Mouse (Mus musculus) cerebellum, adult (tissue): ENCODE measurements at regions not wholly inside any gene's neighbourhood (a gene's known extent, or its start where the extent isn't known, plus 50 kb on each side); places are given as distances from the start of the nearest gene placed in this dataset.
A peak's percentile ranks its signal among the peaks of the same experiment; 100 is the strongest.

ENCODE experiments used
- ATAC-seq: cut with Nextera tagmentation; 2 replicates; pipeline ENCODE4 v1.9.2; 2017; ENCODE audit warnings: mild to moderate bottlenecking, moderate library complexity, mixed read lengths; ENCODE audit not compliant: insufficient number of reproducible peaks, low FRiP score, low TSS enrichment

GRCm38 (mm10) chr9:43929312-43930036, 113.7 kb upstream of the Thy1 start:
- ATAC-seq: no peak

GRCm38 (mm10) chr9:43930037-43930404, 113.2 kb upstream of the Thy1 start:
- no peak for ATAC-seq

GRCm38 (mm10) chr9:43930476-43930875, 112.7 kb upstream of the Thy1 start:
- no peak for ATAC-seq

- ATAC-seq: no peak
Observed at GRCm38 (mm10) chr9:43934012-43934690, 109.0 kb upstream of the Thy1 start.

DNA sequence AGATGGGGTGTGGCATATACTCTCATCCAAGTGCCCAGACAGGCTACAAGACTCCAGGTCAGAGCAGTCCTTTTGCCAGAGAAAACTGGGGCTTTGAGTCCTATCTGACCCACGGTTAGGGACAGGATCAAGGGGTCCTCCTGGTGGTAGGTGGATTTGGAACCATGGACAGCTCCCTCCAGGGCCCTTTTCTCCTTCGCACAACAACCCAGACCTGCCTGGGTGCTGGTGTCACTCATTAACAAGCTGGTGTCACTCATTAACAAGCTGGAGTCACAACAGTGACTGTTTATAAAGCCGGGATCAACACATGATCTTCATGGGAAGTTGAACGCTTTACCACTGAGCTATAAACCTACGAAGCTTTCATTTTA, 108.5 kb upstream of the Thy1 start:
- ATAC-seq: no peak

GRCm38 (mm10) chr9:43939336-43939735, 103.8 kb upstream of the Thy1 start:
- no peak for ATAC-seq

DNA sequence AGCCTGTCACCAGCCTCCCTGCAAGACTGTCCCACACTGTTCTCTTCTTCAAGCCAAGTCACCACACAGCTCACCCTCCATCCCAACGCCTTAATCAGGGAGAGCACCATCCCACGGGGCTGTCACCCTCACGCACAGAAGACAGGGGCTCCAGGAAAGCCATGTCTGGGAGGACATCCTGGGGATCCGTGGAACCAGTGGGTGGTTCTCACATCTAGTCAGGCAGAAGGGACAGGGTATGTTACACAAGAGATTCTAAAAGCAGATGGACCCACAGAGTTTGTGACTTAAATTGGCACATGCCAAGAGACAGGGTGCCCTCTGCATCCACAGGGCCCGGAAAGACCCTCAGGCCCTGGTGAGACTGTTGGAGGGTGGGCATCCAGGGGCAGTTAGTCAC, 101.0 kb upstream of the Thy1 start:
- ATAC-seq: no peak

DNA sequence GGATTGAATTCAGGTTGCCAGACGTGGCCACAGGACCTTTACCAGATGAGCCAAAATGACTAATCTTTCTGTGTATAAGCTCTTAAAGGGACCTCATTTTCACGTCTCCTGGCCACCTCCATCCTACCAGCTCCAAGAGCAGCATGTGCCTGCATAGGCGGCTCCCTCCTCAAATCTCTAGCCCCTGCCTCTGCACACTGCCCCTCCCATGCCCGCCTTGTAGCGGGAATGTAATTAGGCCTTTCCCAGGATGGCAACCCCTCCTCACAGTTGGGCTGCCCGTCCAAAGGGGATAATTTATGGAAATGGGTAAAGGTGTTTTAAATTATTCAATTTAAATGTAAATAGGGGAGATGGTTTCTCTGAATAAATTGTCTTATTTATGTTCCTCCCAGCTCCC, 99.7 kb upstream of the Thy1 start:
- ATAC-seq: no peak

GRCm38 (mm10) chr9:43944816-43945741, 98.1 kb upstream of the Thy1 start:
- no peak for ATAC-seq

DNA sequence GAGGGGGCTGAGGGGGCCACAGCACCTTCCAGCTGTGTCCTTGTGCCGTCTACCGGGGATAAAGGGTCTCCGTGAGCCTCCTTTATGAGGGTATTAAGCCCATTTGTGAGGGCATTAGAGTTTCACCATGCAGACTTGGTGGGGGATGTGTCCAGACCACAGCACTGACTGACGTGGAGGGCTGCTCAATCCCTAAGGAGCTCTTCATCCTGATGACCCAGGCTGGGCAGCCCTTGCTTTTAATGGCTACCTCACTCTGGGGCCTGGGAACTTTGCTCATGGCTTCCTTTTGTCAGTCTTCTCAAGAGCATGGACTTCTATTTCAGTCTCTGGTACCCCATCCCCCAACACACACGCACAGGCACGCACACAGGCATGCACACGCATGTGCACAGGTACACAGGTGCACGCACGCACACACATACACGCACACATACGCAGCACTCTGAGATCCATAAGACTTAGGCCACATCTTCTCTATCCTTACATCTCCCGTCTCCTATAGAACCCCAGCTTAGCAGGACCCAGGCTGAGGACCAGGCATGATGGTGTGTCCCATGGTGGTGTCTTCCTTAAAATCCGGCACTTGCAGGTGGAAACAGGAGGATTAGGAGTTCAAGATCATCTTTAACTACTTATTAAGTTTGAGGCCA, 97.1 kb upstream of the Thy1 start:
- ATAC-seq: no peak

DNA sequence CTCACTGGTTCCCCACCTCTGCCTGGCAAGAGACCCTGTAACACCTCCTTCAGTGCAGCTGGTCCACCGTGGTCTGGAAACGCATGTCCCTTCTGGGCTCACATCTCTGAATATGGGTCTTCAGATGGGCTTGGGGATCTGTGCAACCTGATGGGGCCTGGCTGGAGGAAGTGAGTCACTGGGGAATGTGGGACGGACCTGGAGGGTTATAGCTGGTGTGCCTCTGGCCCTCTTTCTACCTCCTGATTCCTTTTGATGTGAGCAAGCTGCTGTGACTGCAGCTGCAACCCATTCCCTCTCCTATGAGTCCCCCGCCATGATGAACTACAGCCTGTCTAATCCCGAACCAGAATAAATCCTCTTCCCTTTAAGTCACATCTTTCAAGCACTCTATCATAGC, 96.1 kb upstream of the Thy1 start:
- no peak for ATAC-seq

DNA sequence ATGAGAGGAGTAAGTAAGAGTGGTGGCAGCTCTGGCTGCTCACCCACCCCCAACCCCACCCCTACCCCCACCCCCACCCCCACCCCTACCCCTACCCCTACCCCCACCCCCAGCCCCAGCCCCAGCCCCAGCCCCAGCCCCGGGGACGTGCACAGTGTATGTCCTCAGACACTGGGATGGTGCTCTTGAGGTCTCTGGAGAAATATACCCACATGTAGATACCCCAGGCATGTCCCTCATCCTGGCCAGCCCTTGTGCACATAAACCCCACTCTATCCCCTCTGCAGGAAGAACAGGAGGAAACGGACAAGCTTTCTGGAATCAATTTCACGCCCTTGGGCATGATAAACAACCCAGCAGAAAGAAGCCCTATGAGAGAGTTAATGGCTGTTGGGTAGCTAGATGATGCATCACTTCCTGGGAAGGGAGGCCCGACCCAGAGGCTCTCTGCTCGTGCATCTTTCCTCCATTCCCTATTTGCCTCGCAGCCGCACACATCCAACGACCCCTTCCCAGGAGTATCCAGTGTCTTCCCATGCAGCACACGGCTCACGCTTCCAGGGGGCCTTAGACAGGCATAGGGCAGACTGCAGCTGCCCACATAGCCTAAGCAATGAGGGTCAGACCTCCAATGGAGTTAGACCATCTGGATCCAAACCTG, 95.6 kb upstream of the Thy1 start:
- ATAC-seq: no peak

DNA sequence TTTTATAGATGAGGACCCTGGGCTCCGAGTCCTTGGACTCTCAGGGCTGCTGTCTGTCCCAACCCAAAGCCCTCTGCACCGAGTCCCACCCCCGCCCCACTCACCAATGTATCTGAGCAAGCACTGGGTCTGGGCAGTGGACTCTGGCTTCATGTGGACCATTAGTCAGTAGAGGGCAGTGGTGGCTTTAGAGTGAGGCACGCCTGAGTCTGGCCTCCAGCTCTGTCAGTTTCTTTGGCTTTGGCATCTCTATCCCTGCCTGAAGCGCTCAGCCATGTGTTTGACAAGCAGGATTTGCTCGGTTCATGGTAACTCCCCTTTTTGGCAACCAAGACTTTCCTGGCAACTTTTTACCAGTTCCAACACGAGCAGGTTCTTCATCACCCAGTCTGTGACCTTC, 90.1 kb upstream of the Thy1 start:
- no peak; the same call in 1 of the 2 replicates for ATAC-seq

DNA sequence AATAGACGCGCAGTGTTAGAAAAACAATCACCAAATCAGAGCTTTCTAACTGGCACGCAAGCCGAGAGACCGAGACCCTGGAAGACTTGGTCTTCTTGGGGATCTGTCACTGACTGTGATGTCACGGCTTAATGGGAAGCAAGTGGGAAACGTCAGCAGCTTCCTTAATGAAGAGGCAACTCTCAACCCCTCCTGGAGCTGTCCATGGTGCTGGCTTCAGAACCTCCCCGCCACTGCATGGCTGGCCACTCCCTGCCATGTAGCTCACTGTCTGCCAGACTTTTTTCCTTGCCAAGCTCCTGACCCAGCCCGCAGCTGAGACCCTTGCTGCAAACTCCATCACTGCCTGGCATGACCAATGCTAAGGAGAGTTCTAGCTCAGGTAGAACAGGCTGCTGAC, 83.6 kb upstream of the Thy1 start:
- no peak for ATAC-seq

- no peak for ATAC-seq
Observed at GRCm38 (mm10) chr9:43961431-43961830, 81.8 kb upstream of the Thy1 start.

GRCm38 (mm10) chr9:43965171-43965570, 78.0 kb upstream of the Thy1 start:
- no peak for ATAC-seq

- ATAC-seq: no peak
Observed at GRCm38 (mm10) chr9:43965811-43966210, 77.4 kb upstream of the Thy1 start.

DNA sequence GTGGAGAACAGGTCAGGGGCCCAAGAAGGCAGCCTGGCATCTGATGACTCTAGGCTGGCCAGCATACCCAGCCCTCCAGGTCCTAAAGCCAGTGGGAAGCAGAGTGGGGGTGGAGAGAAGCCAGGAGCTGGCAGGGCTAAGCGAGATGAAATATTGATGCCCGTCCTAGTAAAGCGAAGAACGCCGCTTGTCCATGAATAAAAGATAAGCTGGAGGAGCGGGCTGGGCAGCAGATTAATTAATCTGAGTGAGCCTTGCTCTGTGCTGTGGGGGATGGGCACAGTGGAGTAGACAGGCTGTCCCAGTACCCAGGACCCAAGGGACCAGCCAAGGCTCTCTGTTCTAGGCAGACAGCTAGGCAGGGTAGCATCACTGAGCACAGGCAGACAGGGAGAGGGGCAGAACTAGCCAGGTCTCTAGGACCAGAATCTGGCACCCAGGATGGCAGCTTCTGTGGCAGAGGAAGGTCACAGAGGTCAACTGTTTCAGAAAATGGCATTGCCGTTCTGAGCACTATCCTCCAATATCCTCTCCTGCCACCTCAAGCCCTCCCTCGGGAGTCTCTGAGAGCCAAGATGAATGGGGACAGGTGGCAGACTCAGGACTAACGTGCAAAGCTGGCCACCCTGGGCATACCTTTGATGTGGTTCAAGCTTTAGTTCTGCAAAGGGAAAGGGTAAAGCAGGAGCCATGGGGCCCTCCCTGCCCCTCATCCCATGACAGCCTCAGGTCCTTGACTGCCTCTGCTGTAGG, 73.0 kb upstream of the Thy1 start:
- ATAC-seq: peak; percentile 45; the same call in 1 of the 2 replicates

DNA sequence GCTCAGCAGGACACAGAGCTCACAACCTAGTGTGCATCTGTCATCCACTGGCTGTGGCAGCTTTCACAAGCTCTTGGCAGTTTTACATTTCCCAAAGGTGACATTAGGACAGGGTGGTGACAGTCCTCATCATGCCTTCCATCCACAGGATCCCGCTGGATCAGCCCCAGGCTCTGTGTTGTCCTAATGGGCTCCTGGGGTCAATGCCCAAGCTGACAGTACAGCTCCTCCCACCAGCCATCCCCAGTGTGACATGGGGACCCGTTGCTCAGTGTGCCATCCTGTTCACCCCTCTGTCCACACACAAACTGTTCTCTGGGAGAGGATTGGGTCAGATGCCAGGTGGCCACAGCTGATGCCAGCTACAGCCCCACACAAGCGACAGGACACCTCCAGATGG, 72.3 kb upstream of the Thy1 start:
- ATAC-seq: peak; percentile 16; the same call in 1 of the 2 replicates
